In genomic region chr11:48817794-48818193, GRCm38 (mm10) we compare ENCODE assay signal across 8 mouse cellular contexts. TPM values are rescaled to one million over a fixed set of nuclear protein-coding genes. Genes with fewer than 3 reads are reported as not detected.
A peak's percentile ranks its signal among the peaks of the same experiment; 100 is the strongest.
DNase-seq lines count a peak whose midpoint lies in the region; ATAC-seq and TF ChIP-seq lines count a peak whose summit lies in the region.

No protein-coding gene starts in this region.

- no peaks in the 10 kb centered on the region for H3K27me3 ChIP-seq in heart, embryonic 14.5 days (ENCODE audit: control insufficient read depth, insufficient read depth, low read length)
- H3K27me3 ChIP-seq in hindbrain, embryonic 10.5 days (ENCODE audit: insufficient read depth, poor library complexity, severe bottlenecking) = no peaks in the 10 kb centered on the region
- no peaks in the 10 kb centered on the region for H3K27me3 ChIP-seq in midbrain, embryonic 11.5 days (ENCODE audit: control insufficient read depth, insufficient read depth, low read length)

- peak overlapping the region; percentile 93 to 98 for H3K27ac ChIP-seq in heart, embryonic 14.5 days (replicated peaks in 1 of 2; ENCODE audit: control insufficient read depth in 1 of 2, insufficient read depth in 1 of 2, low read depth in 2 of 2, low read length in 2 of 2)
- no peak overlapping the region; the same call in 1 of the 2 replicates for H3K27ac ChIP-seq in ES-E14 (ENCODE audit: insufficient read depth, low read depth, low read length, poor library complexity, severe bottlenecking)
- peak overlapping the region; percentile 95 for H3K27ac ChIP-seq in hindbrain, embryonic 10.5 days
- H3K27ac ChIP-seq in midbrain, embryonic 11.5 days (ENCODE audit: low read depth, low read length) = peak overlapping the region; percentile 84

- peaks cover 7 to 14% of the 10 kb centered on the region in 2 experiments for H3K4me1 ChIP-seq in heart, embryonic 14.5 days (ENCODE audit: control insufficient read depth in 2 of 2, insufficient read depth in 2 of 2, low read length in 2 of 2)
- H3K4me1 ChIP-seq in ES-E14 (ENCODE audit: control insufficient read depth in 2 of 2, insufficient read depth in 2 of 2, low read length in 2 of 2, poor library complexity in 1 of 2) = peaks cover 0 to 2% of the 10 kb centered on the region in 2 experiments; a peak in 1 of 4 replicates
- peaks cover 18% of the 10 kb centered on the region for H3K4me1 ChIP-seq in hindbrain, embryonic 10.5 days (replicated peaks)
- H3K4me1 ChIP-seq in midbrain, embryonic 11.5 days (ENCODE audit: control insufficient read depth, insufficient read depth, low read length) = peaks cover 14% of the 10 kb centered on the region

- no peaks in the 10 kb centered on the region for H3K9me3 ChIP-seq in heart, embryonic 14.5 days (ENCODE audit: control insufficient read depth, low read length)
- no peaks in the 10 kb centered on the region for H3K9me3 ChIP-seq in ES-E14 (ENCODE audit: control insufficient read depth, insufficient read depth, low read depth, low read length)
- H3K9me3 ChIP-seq in hindbrain, embryonic 10.5 days = no peaks in the 10 kb centered on the region
- no peaks in the 10 kb centered on the region for H3K9me3 ChIP-seq in midbrain, embryonic 11.5 days (ENCODE audit: control insufficient read depth, low read length)

- in situ Hi-C loops in ES-E14 (cut with MboI; ENCODE audit: low sequenced_read_pairs in 2 of 2, unreplicated experiment in 2 of 2) = no loop called here

- peak overlapping the region; percentile 86 to 90 for H3K4me3 ChIP-seq in heart, embryonic 14.5 days (ENCODE audit: control insufficient read depth in 1 of 2, insufficient read depth in 1 of 2, low read depth in 1 of 2, low read length in 2 of 2)
- H3K4me3 ChIP-seq in ES-E14 (ENCODE audit: insufficient read depth in 1 of 2, low read depth in 1 of 2, low read length in 2 of 2, poor library complexity in 1 of 2, severe bottlenecking in 1 of 2) = peak overlapping the region; percentile 96 to 99
- peak overlapping the region; percentile 88 for H3K4me3 ChIP-seq in hindbrain, embryonic 10.5 days
- peak overlapping the region; percentile 81 for H3K4me3 ChIP-seq in midbrain, embryonic 11.5 days (ENCODE audit: low read depth, low read length)

- H3K36me3 ChIP-seq in heart, embryonic 14.5 days (ENCODE audit: control insufficient read depth, insufficient read depth, low read length) = peaks cover 26% of the 10 kb centered on the region; the same call in 1 of the 2 replicates
- H3K36me3 ChIP-seq in ES-E14 (ENCODE audit: control insufficient read depth, insufficient read depth, low read length, poor library complexity, severe bottlenecking) = peaks cover 9% of the 10 kb centered on the region
- peaks cover 28% of the 10 kb centered on the region for H3K36me3 ChIP-seq in hindbrain, embryonic 10.5 days
- H3K36me3 ChIP-seq in midbrain, embryonic 11.5 days (ENCODE audit: control insufficient read depth, insufficient read depth, low read length) = no peaks in the 10 kb centered on the region

- 8% methylated on average over 9 of the region's 9 CpGs for WGBS in heart, embryonic 14.5 days
- 9% methylated on average over 9 of the region's 9 CpGs for WGBS in hindbrain, embryonic 10.5 days
- WGBS in midbrain, embryonic 11.5 days = 10% methylated on average over 9 of the region's 9 CpGs

- no peak for DNase-seq in heart, postnatal 14 days
- no peak for DNase-seq in ES-E14 (ENCODE audit: low read depth, low spot score)
- no peak for DNase-seq in hindbrain, embryonic 10.5 days (ENCODE audit: low spot score)
- no peak for DNase-seq in midbrain, embryonic 11.5 days (ENCODE audit: low spot score, missing footprints)
- no peak for DNase-seq in adrenal gland, postnatal 36 days
- DNase-seq in urinary bladder, adult 18-20 months (ENCODE audit: low spot score in 2 of 2) = no peak

- H3K4me2 ChIP-seq in heart, embryonic 14.5 days (ENCODE audit: low read length) = peak overlapping the region; percentile 87
- peak overlapping the region; percentile 81 for H3K4me2 ChIP-seq in midbrain, embryonic 11.5 days

- H3K9ac ChIP-seq in heart, embryonic 14.5 days (ENCODE audit: low read length) = peak overlapping the region; percentile 89
- peak overlapping the region; percentile 45; the same call in 1 of the 2 replicates for H3K9ac ChIP-seq in ES-E14 (ENCODE audit: insufficient read depth, low read depth, low read length, poor library complexity, severe bottlenecking)
- H3K9ac ChIP-seq in midbrain, embryonic 11.5 days (ENCODE audit: low read length) = peak overlapping the region; percentile 87

- intact Hi-C loops in heart, postnatal 14 days (cut with DNase I) = loop anchor here (2.0 to 5.0 kb wide), 3 partner anchors 15 to 385 kb away; partner anchors contain the start of gene Zfp62

- ATAC-seq in heart, embryonic 14.5 days (ENCODE audit: insufficient number of reproducible peaks, insufficient read depth, low FRiP score, low read depth) = no peak
- no peak for ATAC-seq in midbrain, embryonic 11.5 days (ENCODE audit: low FRiP score)
- ATAC-seq in activated CD4-positive, CD25-positive, alpha-beta regulatory T cell, adult 4 months = no peak

TF ChIP-seq in ES-E14, 5 proteins besides CTCF, POLR2A, EP300 and RAD21:
- TF ChIP-seq MAFK (IDR thresholded peaks at IDR 0.05; ENCODE audit: insufficient read depth, low read depth, low read length) = no peak
- TF ChIP-seq ZC3H11A (IDR thresholded peaks at IDR 0.05; ENCODE audit: borderline replicate concordance, low read depth, low read length) = no peak
- no peak for TF ChIP-seq HCFC1 (IDR thresholded peaks at IDR 0.05; ENCODE audit: borderline replicate concordance, insufficient read depth, low read length)
- TF ChIP-seq CHD2 (IDR thresholded peaks at IDR 0.05; ENCODE audit: low read depth, low read length) = no peak; the same call in 1 of the 2 replicates
- no peak for TF ChIP-seq ZNF384 (IDR thresholded peaks at IDR 0.05; ENCODE audit: low read depth, low read length)

RNA-seq across cellular contexts. Expression of gene Trim41, which starts 0.6 kb away (rescaled TPM):
- 3.2 and 3.8 TPM in 2 replicates for polyA plus RNA-seq in heart, embryonic 14.5 days (2014; fragmentation: Nextera tagmentation; extraction: Ambion mirVana)
- 10 to 100 TPM; 26.4 to 27.0 TPM for total RNA-seq in heart, postnatal 14 days (2021)
- total RNA-seq in ES-E14 (2012; rRNA removed) = 47.8 and 52.8 TPM in 2 replicates
- polyA plus RNA-seq in hindbrain, embryonic 10.5 days (2016; fragmentation: Nextera tagmentation; extraction: Ambion mirVana) = 4.5 and 5.1 TPM in 2 replicates
- polyA plus RNA-seq in midbrain, embryonic 11.5 days (2014; fragmentation: Nextera tagmentation; extraction: Ambion mirVana) = 3.6 and 3.9 TPM in 2 replicates
- 10 to 100 TPM; 32.9 to 45.2 TPM for total RNA-seq in adrenal gland, postnatal 36 days (2021)
- 1 to 10 TPM; 3.8 to 4.4 TPM for polyA plus RNA-seq in activated CD4-positive, CD25-positive, alpha-beta regulatory T cell, adult 4 months (2017; shearing (Covaris generic))

RNA-seq across cellular contexts. Expression of gene Trim7, which starts 8.1 kb away (rescaled TPM):
- polyA plus RNA-seq in heart, embryonic 14.5 days (2014; fragmentation: Nextera tagmentation; extraction: Ambion mirVana) = 1.4 and 1.5 TPM in 2 replicates
- 10 to 100 TPM; 23.4 to 23.9 TPM for total RNA-seq in heart, postnatal 14 days (2021)
- 5.9 and 6.1 TPM in 2 replicates for total RNA-seq in ES-E14 (2012; rRNA removed)
- 0.26 and 0.30 TPM in 2 replicates for polyA plus RNA-seq in hindbrain, embryonic 10.5 days (2016; fragmentation: Nextera tagmentation; extraction: Ambion mirVana)
- polyA plus RNA-seq in midbrain, embryonic 11.5 days (2014; fragmentation: Nextera tagmentation; extraction: Ambion mirVana) = 0.40 and 0.73 TPM in 2 replicates
- total RNA-seq in adrenal gland, postnatal 36 days (2021) = 1 to 10 TPM; 6.4 to 8.6 TPM
- 1 to 10 TPM in 1 of 2 experiments, under 1 TPM in 1; 0.52 to 1.1 TPM for polyA plus RNA-seq in activated CD4-positive, CD25-positive, alpha-beta regulatory T cell, adult 4 months (2017; shearing (Covaris generic))

RNA-seq across cellular contexts. Expression of gene Gm12184, which starts 8.7 kb away (rescaled TPM):
- polyA plus RNA-seq in heart, embryonic 14.5 days (2014; fragmentation: Nextera tagmentation; extraction: Ambion mirVana) = 5.7 and 7.0 TPM in 2 replicates
- 1 to 10 TPM; 2.6 to 3.0 TPM for total RNA-seq in heart, postnatal 14 days (2021)
- total RNA-seq in ES-E14 (2012; rRNA removed) = 11.4 and 12.2 TPM in 2 replicates
- polyA plus RNA-seq in hindbrain, embryonic 10.5 days (2016; fragmentation: Nextera tagmentation; extraction: Ambion mirVana) = 3.5 and 4.7 TPM in 2 replicates
- polyA plus RNA-seq in midbrain, embryonic 11.5 days (2014; fragmentation: Nextera tagmentation; extraction: Ambion mirVana) = 7.4 and 11.5 TPM in 2 replicates
- 1 to 10 TPM; 1.4 to 3.2 TPM for total RNA-seq in adrenal gland, postnatal 36 days (2021)
- polyA plus RNA-seq in activated CD4-positive, CD25-positive, alpha-beta regulatory T cell, adult 4 months (2017; shearing (Covaris generic)) = 1 to 10 TPM; 3.0 to 3.1 TPM

RNA-seq across cellular contexts. Expression of gene Rack1, which starts 17.7 kb away (rescaled TPM):
- polyA plus RNA-seq in heart, embryonic 14.5 days (2014; fragmentation: Nextera tagmentation; extraction: Ambion mirVana) = 462 and 512 TPM in 2 replicates
- total RNA-seq in heart, postnatal 14 days (2021) = 100 to 1,000 TPM; 400 to 478 TPM
- total RNA-seq in ES-E14 (2012; rRNA removed) = 3,112 and 3,420 TPM in 2 replicates
- polyA plus RNA-seq in hindbrain, embryonic 10.5 days (2016; fragmentation: Nextera tagmentation; extraction: Ambion mirVana) = 672 and 778 TPM in 2 replicates
- 592 and 633 TPM in 2 replicates for polyA plus RNA-seq in midbrain, embryonic 11.5 days (2014; fragmentation: Nextera tagmentation; extraction: Ambion mirVana)
- total RNA-seq in adrenal gland, postnatal 36 days (2021) = 100 to 1,000 TPM; 711 to 729 TPM
- polyA plus RNA-seq in activated CD4-positive, CD25-positive, alpha-beta regulatory T cell, adult 4 months (2017; shearing (Covaris generic)) = 1,000 to 10,000 TPM; 1,417 to 1,752 TPM

RNA-seq across cellular contexts. Expression of gene Irgm1, which starts 53.7 kb away (rescaled TPM):
- 10.2 and 11.0 TPM in 2 replicates for polyA plus RNA-seq in heart, embryonic 14.5 days (2014; fragmentation: Nextera tagmentation; extraction: Ambion mirVana)
- total RNA-seq in heart, postnatal 14 days (2021) = 1 to 10 TPM; 7.1 to 7.2 TPM
- 3.3 and 5.7 TPM in 2 replicates for total RNA-seq in ES-E14 (2012; rRNA removed)
- 1.8 and 2.4 TPM in 2 replicates for polyA plus RNA-seq in hindbrain, embryonic 10.5 days (2016; fragmentation: Nextera tagmentation; extraction: Ambion mirVana)
- polyA plus RNA-seq in midbrain, embryonic 11.5 days (2014; fragmentation: Nextera tagmentation; extraction: Ambion mirVana) = 2.2 and 2.3 TPM in 2 replicates
- total RNA-seq in adrenal gland, postnatal 36 days (2021) = 10 to 100 TPM; 23.9 to 24.5 TPM
- 100 to 1,000 TPM; 204 to 218 TPM for polyA plus RNA-seq in activated CD4-positive, CD25-positive, alpha-beta regulatory T cell, adult 4 months (2017; shearing (Covaris generic))
